Mouse (Mus musculus) erythroid progenitor cell, adult 5-6 weeks (primary cell): Measurements from ENCODE around the gene Hist1h4d. TPM values are rescaled to one million over a fixed set of nuclear protein-coding genes. Genes with fewer than 3 reads are reported as not detected.
"Not testable (repeated sequence)": the region's sequence is repeated elsewhere in the genome, so short reads cannot be mapped to it uniquely, and the experiment has no call there.

Source experiments
- ATAC-seq: replicated peaks from 2 replicates; pipeline ENCODE4 v1.8.0; 2016; ENCODE audit warnings: moderate number of reproducible peaks, mild to moderate bottlenecking, moderate TSS enrichment, inconsistent platforms; ENCODE audit not compliant: poor library complexity, low FRiP score, severe bottlenecking
- total RNA-seq, 2 experiments: library from RNA; stranded (forward) in 1 of 2; stranded (reverse) in 1 of 2; fragments of 150-400 nt in 1 of 2; fragments of 186-747, 209-891 nt in 1 of 2; gene quantifications; 2 replicates each; pipeline versions ENCODE4 v1.2.3 to v1.2.4; 2015 to 2017; ENCODE audit warnings: low replicate concordance in 2 of 2

Gene Hist1h4d
- total RNA-seq, 2 experiments from 2014 or later, result 1,614 to 2,133 TPM

DNA sequence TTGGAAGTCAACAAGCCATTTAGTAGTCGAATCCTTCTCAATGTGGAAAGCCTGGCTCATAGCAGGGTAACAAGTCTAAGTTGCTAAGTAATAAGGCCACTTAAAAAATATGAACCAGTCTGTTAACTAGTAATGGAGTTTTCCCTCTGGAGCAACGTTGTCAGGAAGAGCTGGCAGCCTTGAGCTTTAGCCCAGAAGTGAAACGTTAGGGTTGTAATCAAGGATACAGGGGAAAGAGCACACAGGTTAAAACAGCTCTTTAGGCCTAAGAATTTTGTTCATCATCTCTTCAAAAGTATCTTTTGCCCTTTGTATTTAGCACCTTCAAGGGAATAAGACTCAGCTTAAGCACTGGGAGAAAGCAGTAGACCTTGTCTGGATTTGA is 30.6 kb upstream of the Hist1h4d start:
- ATAC-seq, result peak; percentile 12

DNA sequence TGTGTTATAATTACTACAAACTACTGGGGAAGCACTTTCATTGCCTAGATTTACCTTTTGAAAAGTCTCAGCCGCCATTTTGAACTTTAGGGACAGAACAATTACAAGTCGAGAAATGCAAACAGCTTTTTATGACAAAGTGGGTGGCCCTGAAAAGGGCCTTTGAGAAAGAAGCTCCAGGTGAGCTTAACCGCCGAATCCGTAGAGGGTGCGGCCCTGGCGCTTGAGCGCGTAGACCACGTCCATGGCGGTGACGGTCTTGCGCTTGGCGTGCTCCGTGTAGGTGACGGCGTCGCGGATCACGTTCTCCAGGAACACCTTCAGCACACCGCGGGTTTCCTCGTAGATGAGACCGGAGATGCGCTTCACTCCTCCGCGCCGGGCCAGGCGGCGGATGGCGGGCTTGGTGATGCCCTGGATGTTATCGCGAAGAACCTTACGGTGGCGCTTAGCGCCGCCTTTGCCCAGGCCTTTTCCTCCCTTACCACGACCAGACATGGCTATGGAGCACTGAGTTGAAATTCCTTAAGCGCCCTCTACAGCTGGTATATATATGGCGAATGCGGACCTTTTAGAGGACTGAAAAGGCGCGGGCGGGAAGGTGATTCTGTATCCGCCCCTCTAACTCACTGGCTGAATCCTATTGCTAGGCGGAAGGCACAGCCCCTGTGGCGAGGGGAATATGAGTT is 30.1 kb upstream of the Hist1h4d start, which contains the start of gene Hist1h4f:
Gene Hist1h4f, minus strand, starts transcription at position 503 of the 689 bp plus-strand sequence.
- peak; percentile 52 for ATAC-seq

GRCm38 (mm10) chr13:23551931-23552914 is 29.2 kb upstream of the Hist1h4d start:
- ATAC-seq, result no peak

DNA sequence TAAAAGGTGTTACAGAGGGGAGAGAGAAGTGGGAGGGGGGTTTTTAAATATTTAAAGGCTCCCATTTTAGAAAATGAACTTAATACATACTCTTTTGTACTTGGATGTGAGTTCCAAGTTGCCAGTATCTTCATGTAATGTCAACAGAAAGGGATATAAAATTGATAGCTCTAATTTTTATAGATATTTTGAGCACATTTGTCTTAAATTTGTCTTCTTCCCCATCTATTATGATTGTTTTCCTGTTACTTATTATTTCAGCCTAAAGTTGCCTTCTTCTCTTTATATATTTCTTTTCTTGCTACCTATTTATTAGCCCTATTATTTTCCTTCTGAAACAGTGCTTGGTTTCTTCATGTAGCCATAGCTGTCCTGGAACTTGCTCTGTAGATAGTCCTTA is 28.4 kb upstream of the Hist1h4d start, which contains the start of gene Hist1h1d:
Gene Hist1h1d, plus strand, starts transcription at position 301 of the 400 bp plus-strand sequence.
- no peak for ATAC-seq

DNA sequence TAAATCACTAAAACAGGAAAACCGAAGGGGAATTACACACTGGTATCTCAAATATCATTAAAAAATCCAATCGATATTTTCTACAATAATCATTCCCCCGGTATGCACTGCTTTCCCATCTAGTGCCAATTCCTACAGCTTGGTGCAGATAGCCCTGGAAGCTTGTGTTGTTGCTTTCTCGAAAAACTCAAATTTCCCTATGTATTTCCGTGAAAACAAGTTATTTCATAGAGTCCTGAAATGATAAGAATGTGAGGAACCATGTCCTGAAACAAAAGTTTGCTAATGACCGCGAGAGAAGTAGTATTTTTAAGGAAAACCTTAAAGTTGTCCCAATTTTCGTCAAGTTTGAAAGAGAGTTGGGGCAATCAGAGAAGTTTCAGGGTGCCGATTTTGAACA is 27.0 kb upstream of the Hist1h4d start:
- no peak for ATAC-seq

DNA sequence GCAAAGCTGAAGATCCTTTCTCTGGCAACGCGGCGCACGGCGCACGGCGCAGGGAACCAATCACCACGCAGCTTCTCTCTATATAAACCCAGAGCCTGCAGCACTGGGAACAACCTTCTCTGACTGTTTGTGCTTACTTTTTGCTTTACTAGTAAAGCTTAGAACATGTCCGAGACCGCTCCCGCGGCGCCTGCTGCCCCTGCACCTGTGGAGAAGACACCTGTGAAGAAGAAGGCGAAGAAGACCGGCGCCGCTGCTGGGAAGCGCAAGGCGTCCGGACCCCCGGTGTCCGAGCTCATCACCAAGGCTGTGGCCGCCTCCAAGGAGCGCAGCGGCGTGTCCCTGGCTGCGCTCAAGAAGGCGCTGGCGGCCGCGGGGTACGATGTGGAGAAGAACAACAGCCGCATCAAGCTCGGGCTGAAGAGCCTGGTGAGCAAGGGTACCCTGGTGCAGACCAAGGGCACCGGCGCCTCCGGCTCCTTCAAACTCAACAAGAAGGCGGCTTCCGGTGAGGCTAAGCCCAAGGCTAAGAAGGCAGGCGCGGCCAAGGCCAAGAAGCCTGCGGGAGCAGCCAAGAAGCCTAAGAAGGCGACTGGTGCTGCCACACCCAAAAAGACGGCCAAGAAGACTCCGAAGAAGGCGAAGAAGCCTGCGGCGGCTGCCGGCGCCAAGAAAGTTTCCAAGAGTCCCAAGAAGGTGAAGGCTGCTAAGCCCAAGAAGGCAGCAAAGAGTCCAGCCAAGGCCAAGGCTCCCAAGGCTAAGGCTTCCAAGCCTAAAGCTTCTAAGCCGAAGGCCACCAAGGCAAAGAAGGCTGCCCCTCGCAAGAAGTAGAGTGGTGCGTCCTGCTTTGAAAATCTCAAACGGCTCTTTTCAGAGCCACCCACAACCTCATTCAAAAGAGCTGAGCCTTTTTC is 26.2 kb upstream of the Hist1h4d start:
- ATAC-seq, result peak; percentile 51

GRCm38 (mm10) chr13:23555839-23556416 is 25.5 kb upstream of the Hist1h4d start:
- ATAC-seq, result peak; percentile 62

DNA sequence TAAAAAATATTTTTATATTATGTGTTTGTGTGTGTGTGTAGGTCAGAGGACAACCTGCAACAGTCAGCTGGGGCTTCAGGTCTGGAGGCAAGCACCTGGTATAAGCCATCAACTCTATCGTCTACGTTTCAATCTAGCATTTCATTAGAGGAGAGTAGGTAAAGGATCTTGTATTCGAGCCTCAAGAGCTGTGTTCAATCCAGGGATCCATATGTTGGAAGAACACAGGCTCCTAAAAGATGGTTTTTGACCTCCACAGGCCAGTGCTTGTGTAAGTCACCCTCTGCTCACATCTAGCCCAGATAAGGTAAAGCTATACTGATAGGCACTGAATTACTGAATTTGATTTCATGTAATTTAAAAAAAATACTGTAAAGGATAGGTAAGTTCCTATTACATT is 24.5 kb upstream of the Hist1h4d start:
- ATAC-seq, result no peak

DNA sequence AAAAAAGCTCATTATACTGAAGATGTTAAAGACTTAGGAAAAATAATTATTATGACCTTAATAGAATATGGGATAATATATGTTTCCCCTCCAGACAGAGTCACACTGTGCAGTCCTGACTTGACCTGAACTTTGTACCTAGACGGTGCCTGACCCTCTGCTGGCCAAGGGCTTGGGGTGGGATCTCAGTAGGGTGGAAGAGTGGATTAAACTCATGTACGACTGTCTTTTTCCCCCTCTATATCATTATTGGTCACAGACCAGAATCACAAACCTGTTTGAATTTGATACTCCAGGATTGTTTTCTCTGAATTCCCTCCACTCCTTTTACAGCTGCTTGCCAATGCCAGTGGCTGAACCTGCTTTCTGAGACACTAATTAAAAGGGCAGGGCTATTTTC is 20.7 kb upstream of the Hist1h4d start:
- ATAC-seq, result not testable (repeated sequence)

DNA sequence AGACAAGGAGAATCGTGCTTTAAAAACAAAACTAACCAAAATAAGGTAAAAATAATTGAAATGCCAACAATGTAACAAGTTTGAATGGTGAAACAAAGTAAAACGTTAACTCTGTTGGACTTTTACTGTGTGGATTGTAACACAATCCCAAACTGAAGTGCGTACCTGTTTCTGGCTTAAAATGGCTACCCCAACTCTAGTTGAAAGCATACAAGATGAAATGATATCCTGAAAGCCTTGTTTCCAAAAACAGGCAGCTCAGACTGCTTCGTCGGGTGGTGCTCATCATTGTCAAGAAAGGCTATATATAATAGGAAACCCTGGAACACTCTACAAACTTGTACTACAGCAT is 19.9 kb upstream of the Hist1h4d start:
- ATAC-seq, result peak; percentile 53

DNA sequence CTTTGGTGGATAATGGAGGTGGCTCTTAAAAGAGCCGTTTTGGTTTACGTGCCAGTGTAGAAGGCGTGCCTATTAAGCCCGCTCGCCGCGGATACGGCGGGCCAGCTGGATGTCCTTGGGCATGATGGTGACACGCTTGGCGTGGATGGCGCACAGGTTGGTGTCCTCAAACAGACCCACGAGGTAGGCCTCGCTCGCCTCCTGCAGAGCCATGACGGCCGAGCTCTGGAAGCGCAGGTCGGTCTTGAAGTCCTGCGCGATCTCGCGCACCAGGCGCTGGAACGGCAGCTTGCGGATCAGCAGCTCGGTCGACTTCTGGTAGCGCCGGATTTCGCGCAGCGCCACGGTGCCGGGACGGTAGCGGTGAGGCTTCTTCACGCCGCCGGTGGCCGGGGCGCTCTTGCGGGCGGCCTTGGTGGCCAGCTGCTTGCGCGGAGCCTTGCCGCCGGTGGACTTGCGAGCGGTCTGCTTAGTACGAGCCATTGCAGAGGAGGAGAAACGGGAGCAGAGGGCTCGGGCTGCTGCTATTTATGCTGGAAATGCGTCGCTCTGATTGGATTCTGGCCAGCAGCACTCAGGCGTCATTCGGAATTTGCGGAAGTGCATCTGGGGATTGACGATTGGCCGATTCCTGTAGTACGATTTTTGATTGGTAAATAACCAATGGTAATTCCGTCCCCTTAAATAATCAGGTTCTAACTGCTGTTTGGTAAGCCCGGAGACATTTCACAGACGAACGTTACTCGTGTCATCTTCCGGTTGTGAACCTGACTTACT is 19.3 kb upstream of the Hist1h4d start, which contains the start of gene Hist1h3e:
Gene Hist1h3e, minus strand, starts transcription at position 487 of the 777 bp plus-strand sequence.
- peak; percentile 86 for ATAC-seq

GRCm38 (mm10) chr13:23562699-23563462 is 18.5 kb upstream of the Hist1h4d start:
- ATAC-seq, result peak; percentile 68

DNA sequence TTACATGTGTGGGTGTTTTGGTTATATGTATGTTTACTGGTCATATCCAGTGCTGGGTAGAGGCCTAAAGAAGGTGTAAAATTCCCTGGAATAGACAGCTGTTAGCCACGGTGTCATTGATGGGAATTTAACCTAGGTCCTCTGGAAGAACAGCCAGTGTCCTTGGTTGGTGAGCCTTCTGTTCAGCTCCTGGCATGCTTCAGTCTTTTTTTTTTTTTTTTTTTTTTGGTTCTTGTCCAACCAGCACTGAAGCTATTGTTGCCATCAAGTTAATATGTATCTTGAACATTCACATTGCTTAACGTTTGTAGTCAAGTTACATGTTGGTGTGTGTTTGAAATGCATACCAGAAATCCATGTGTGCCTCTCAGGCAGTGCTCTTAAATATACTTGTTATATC is 16.9 kb upstream of the Hist1h4d start:
- no peak for ATAC-seq

GRCm38 (mm10) chr13:23570261-23571021 is 11.0 kb upstream of the Hist1h4d start:
- ATAC-seq, result not testable (repeated sequence)

GRCm38 (mm10) chr13:23571022-23571503 is 10.3 kb upstream of the Hist1h4d start, which contains the start of the genes Hist1h2ae and Hist1h2bg:
Hist1h2ae (minus strand) TSS chr13:23571220.
Hist1h2bg (plus strand) TSS chr13:23571396.
- ATAC-seq, result peak; percentile 73

DNA sequence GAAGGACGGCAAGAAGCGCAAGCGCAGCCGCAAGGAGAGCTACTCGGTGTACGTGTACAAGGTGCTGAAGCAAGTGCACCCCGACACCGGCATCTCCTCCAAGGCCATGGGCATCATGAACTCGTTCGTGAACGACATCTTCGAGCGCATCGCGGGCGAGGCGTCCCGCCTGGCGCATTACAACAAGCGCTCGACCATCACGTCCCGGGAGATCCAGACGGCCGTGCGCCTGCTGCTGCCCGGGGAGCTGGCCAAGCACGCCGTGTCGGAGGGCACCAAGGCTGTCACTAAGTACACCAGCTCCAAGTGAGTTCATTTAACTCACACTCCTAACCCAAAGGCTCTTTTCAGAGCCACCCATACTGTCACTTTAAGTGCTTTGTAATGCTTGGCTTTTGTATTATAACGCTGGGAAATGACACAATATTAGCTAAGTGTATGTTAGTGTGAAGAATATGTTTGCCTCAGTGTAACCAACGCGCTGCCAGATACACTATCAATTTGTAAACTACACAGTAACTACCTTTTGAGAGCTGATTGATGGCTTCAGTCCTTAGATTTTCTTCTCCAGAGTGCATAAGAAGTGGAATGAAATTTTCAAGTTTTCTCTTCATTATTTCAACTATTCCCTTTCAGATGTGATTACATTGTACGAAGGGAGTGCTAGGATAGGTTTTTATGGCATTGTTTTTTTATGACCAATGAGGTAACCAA is 9.7 kb upstream of the Hist1h4d start:
- ATAC-seq, result peak; percentile 13; the same call in 1 of the 2 replicates
